Mouse (Mus musculus) forebrain, postnatal 0 days (tissue): ENCODE measurements around the gene Alkbh8. TPM values are rescaled to one million over a fixed set of nuclear protein-coding genes. Genes with fewer than 3 reads are reported as not detected.
A peak's percentile ranks its signal among the peaks of the same experiment; 100 is the strongest.
"Not testable (repeated sequence)": the region's sequence is repeated elsewhere in the genome, so short reads cannot be mapped to it uniquely, and the experiment has no call there.

Experiments used
- ATAC-seq: fragments of 200-750 bp; cut with Nextera tagmentation; 2 replicates; pipeline ENCODE4 v1.8.0; 2017; ENCODE audit warnings: mild to moderate bottlenecking, moderate library complexity
- DNase-seq: peaks from one replicate; pipeline ENCODE4 v3.0.0-alpha.2; 2015
- H3K27ac ChIP-seq: fragments of 300-500 bp; sonication (generic); 2 replicates; pipeline ENCODE4 v1.5.1; 2014; ENCODE audit warnings: low read depth, mild to moderate bottlenecking, antibody characterized with exemption, low read length, moderate library complexity, mixed read lengths
- H3K27me3 ChIP-seq: fragments of 300-500 bp; sonication (generic); 2 replicates; pipeline ENCODE4 v1.6.1; 2014; ENCODE audit warnings: mild to moderate bottlenecking, low read length, mixed read lengths; ENCODE audit not compliant: insufficient read depth
- H3K36me3 ChIP-seq: fragments of 300-500 bp; sonication (generic); 2 replicates; pipeline ENCODE4 v1.6.1; 2014; ENCODE audit warnings: mild to moderate bottlenecking, moderate library complexity; ENCODE audit not compliant: insufficient read depth
- H3K4me1 ChIP-seq: fragments of 300-500 bp; sonication (generic); 2 replicates; pipeline ENCODE4 v1.6.1; 2014; ENCODE audit warnings: antibody characterized with exemption; ENCODE audit not compliant: insufficient read depth
- H3K4me2 ChIP-seq: fragments of 300-500 bp; sonication (generic); 2 replicates; pipeline ENCODE4 v1.6.1; 2014; ENCODE audit warnings: low read depth, mild to moderate bottlenecking, moderate library complexity
- H3K4me3 ChIP-seq: fragments of 300-500 bp; sonication (generic); 2 replicates; pipeline ENCODE4 v1.5.1; 2014; ENCODE audit warnings: low read depth, low read length, mixed read lengths
- H3K9ac ChIP-seq: fragments of 300-500 bp; sonication (generic); 2 replicates; pipeline ENCODE4 v1.6.1; 2014; ENCODE audit warnings: mild to moderate bottlenecking
- H3K9me3 ChIP-seq: fragments of 300-500 bp; sonication (generic); 2 replicates; pipeline ENCODE4 v1.6.1; 2016; ENCODE audit warnings: low read length
- CTCF ChIP-seq: sonication (generic); IDR thresholded peaks from 2 replicates; pipeline ENCODE4 v1.5.1; 2016; ENCODE audit warnings: antibody characterized with exemption, control low read depth, low read depth
- WGBS: fragments of 180-500 bp; shearing (Covaris S2); extraction: QIAGEN DNeasy Blood & Tissue Kit; methylation state at CpG from one replicate; pipeline ENCODE4 v1.1.7; 2014; 5-methylcytosine and 5-hydroxymethylcytosine counted together
- polyA plus RNA-seq: library from polyadenylated mRNA; unstranded; fragments of >200 nt; fragmentation: Nextera tagmentation; extraction: Ambion mirVana; gene quantifications from 2 replicates; pipeline ENCODE4 v1.2.1, GENCODE M21; 2015
- total RNA-seq: library from RNA; depleted of rRNA; stranded (reverse); fragments of >200 nt; gene quantifications from 2 replicates; pipeline ENCODE4 v1.2.3, GENCODE M21; 2014; rRNA removed

Alkbh8 gene
- 20.2 and 25.7 TPM in 2 replicates for total RNA-seq
- polyA plus RNA-seq, result 22.6 and 46.4 TPM in 2 replicates

DNA sequence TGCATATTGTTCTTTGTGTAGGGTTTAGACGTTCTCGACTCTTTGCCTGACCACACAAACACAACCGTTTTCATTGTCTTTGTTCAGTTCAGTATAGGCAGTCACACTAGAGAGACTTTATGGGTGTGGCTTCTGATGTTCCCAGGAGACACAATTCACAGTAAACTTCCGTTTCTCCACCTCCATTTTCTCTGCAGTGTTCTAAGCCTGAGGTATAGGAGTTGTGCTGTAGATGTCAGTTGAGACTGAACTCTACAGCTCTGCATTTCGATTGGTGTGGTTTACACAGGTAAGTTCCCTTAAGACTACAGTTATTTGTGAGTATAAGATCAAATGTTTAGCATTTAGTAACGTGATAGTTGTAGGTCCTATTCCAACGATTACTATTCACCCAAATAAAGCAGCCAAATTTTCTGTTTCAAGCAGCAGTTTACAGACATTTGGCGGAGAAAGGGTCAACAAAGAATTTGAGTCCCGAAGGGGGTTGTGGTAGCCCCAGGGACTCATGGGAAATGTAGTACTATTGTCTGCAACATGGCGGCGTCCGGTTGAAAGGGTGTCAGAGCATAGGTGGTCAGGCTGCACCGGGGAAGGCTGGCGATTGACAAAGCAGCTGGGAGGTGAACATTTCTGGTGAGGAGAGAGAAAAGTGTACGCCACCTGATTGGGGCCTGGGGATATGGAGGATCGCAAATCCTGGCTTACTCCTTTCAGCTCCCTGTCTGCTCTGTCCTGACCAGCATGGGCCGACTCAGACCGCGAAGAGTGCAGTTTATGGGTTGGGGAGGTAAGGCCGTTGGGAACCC, at the start of gene Alkbh8:
Gene Alkbh8, plus strand, starts transcription at position 179 of the 806 bp plus-strand sequence.
- Histone ChIP-seq H3K4me3 (peak within 1 kb of the TSS; percentile 83), H3K4me2 (peak within 1 kb of the TSS; percentile 60), H3K27ac (peak within 1 kb of the TSS; percentile 84), H3K36me3 (peaks cover 11% of the 10 kb centered on the region), H3K4me1 (peaks cover 4% of the 10 kb centered on the region), H3K27me3 (no peaks in the 10 kb centered on the region), H3K9ac (peak within 1 kb of the TSS; percentile 82), H3K9me3 (no peaks in the 10 kb centered on the region)
- peak; percentile 90 for DNase-seq
- ATAC-seq, result peak; percentile 98
- peak; percentile 57 for TF ChIP-seq CTCF
- WGBS, result under 1% methylated on average over 20 of the region's 20 CpGs

DNA sequence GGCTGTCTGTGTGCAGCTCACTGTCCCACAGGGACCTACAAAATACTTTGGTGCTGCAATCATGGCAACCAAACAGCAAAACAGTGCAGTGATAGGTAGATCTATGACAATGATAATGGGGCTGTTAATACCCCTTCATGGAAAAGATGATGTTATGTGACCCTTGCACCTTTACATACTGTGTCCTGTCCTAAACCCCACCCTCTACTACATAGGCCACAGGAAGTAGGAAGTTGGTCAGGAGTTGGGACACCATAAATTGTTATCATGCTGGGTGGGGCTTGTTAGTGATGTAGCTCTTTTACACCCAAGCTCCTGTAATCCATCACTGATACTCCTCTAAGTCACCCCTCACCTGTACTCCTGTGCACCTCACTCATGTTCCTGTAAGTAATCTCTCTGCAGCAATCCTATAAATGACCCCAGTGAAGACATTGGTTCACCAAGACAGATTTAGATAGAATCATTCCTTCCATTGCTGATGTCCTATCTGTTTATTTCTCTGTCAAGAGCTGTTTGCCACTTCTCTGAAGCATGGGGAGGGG, 25.6 kb upstream of the Alkbh8 start:
- TF ChIP-seq CTCF, result no peak
- ATAC-seq (no peak), DNase-seq (no peak)
- no peaks in the 10 kb centered on the region for H3K36me3 ChIP-seq
- H3K4me1 ChIP-seq, result no peaks in the 10 kb centered on the region
- H3K9ac ChIP-seq, result no peak overlapping the region
- H3K27ac ChIP-seq, result no peak overlapping the region
- H3K27me3 ChIP-seq, result no peaks in the 10 kb centered on the region
- H3K9me3 ChIP-seq, result no peaks in the 10 kb centered on the region
- no peak overlapping the region for H3K4me3 ChIP-seq
- no peak overlapping the region for H3K4me2 ChIP-seq

DNA sequence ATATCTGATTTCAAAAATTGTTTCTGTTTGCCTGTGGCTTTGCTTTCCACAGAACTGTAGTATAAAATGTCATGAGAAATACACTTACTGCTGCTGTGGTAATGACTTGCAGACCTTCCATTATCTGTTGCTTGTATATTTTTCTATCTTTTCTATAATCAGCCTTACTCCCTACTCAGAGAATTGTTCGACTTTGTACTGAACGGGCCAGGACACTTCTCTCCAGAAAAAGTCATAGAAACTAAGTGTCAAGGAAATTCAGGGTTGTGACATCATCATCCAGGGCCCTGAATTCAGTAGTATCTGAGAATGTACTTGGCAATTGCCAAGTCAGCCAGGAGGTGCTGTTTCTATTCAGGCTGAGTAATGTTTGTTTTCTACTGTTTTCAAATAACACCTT, 24.9 kb upstream of the Alkbh8 start:
- ATAC-seq (no peak), DNase-seq (no peak)
- TF ChIP-seq CTCF, result no peak
- H3K36me3 ChIP-seq, result no peaks in the 10 kb centered on the region
- no peak overlapping the region for H3K27ac ChIP-seq
- H3K9me3 ChIP-seq, result no peaks in the 10 kb centered on the region
- H3K4me2 ChIP-seq, result no peak overlapping the region
- 85% methylated on average over 2 of the region's 2 CpGs for WGBS
- no peak overlapping the region for H3K4me3 ChIP-seq
- H3K4me1 ChIP-seq, result no peaks in the 10 kb centered on the region
- no peak overlapping the region for H3K9ac ChIP-seq
- no peaks in the 10 kb centered on the region for H3K27me3 ChIP-seq

DNA sequence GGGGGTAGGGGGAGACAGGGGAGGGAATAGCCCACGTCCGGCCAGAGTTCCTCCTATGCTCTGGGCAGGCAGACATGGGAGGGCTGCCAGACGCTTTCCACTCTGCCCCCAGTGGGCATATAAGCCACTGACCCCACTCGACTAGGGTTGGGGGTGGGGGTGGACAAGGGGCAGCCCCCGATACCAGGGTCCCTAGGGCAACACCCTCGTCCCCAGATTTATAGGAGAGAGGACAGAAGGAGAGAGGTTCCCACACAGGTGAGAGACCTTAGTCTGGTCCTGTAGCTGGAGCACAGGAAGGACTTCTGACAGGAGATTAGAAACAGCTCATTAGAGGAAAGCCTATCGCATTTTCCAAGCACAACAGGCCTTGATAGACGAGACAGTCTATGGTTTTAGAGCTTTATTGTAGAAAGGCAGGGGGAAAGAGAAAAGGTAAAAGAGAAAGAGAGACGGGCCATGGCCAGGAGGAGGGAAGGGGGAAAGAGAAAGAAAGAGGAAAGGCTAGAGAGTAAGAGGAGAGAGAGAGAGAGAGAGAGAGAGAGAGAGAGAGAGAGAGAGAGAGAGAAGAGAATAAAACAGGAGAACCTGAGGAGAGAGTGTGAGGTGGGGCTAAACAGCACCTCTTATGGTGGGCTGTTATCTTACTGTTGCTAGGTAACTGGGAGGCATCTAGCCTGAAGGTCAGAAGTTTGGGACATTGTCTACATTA, 7.4 kb upstream of the Alkbh8 start:
- not testable (repeated sequence) for H3K9me3 ChIP-seq, H3K4me2 ChIP-seq, H3K4me1 ChIP-seq, H3K36me3 ChIP-seq, H3K9ac ChIP-seq, H3K4me3 ChIP-seq, H3K27me3 ChIP-seq, ATAC-seq, DNase-seq, H3K27ac ChIP-seq
- 65% methylated on average over 9 of the region's 9 CpGs for WGBS

DNA sequence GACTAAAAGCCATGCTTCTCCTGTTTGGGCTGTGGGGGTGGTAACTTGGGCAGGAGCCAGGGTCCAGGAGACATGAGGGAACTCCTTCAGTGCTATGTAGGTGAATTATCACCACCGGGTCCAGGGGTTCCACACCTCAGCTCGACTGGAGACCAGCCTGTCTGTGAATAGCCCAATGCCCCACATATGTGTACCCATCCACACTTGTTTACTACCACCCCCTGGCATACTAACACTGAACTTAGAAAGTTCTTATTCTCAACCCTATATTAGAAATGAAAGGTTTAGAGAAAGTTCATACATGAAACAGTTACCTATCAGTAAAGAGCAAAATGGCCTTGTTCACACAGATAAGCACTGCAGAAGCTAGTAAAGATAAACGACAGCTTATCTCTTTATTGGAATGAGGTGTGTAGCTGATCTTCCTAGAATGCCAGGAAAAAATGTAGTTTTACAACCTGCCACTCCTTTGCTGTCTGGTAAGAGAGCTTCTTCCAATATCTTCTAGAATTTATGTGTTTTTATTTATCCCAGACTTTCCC, 6.8 kb upstream of the Alkbh8 start:
- ATAC-seq (no peak), DNase-seq (no peak)
- no peak overlapping the region for H3K27ac ChIP-seq
- H3K4me1 ChIP-seq, result no peaks in the 10 kb centered on the region
- no peak overlapping the region for H3K4me2 ChIP-seq
- no peak overlapping the region for H3K4me3 ChIP-seq
- H3K36me3 ChIP-seq, result no peaks in the 10 kb centered on the region
- no peaks in the 10 kb centered on the region for H3K27me3 ChIP-seq
- no peak for TF ChIP-seq CTCF
- H3K9ac ChIP-seq, result no peak overlapping the region
- WGBS, result 75% methylated on average over 3 of the region's 3 CpGs
- no peaks in the 10 kb centered on the region for H3K9me3 ChIP-seq

GRCm38 (mm10) chr9:3330319-3330718, 4.6 kb upstream of the Alkbh8 start:
- Histone ChIP-seq H3K9me3 (no peaks in the 10 kb centered on the region), H3K27ac (no peak overlapping the region), H3K9ac (no peak overlapping the region), H3K4me2 (no peak overlapping the region), H3K4me3 (no peak overlapping the region), H3K4me1 (no peaks in the 10 kb centered on the region), H3K36me3 (no peaks in the 10 kb centered on the region), H3K27me3 (no peaks in the 10 kb centered on the region)
- TF ChIP-seq CTCF, result no peak
- no peak for DNase-seq
- ATAC-seq, result no peak
